Mouse (Mus musculus) layer of hippocampus, postnatal 14 days (tissue): ENCODE measurements around the gene Zcchc14. TPM values are rescaled to one million over a fixed set of nuclear protein-coding genes. Genes with fewer than 3 reads are reported as not detected.
"Not testable (repeated sequence)": the region's sequence is repeated elsewhere in the genome, so short reads cannot be mapped to it uniquely, and the experiment has no call there.

Experiments
- DNase-seq, 2 experiments: peaks; one replicate each; pipeline ENCODE4 v3.0.0; 2021 to 2022; ENCODE audit warnings: low spot score in 2 of 2, mixed read lengths in 1 of 2
- total RNA-seq, 2 experiments: library from RNA; stranded (reverse); gene quantifications; 2 replicates each; pipeline ENCODE4 v1.2.3; 2021

Gene Zcchc14
- total RNA-seq, 2 experiments from 2014 or later, result 78.1 to 83.0 TPM

DNA sequence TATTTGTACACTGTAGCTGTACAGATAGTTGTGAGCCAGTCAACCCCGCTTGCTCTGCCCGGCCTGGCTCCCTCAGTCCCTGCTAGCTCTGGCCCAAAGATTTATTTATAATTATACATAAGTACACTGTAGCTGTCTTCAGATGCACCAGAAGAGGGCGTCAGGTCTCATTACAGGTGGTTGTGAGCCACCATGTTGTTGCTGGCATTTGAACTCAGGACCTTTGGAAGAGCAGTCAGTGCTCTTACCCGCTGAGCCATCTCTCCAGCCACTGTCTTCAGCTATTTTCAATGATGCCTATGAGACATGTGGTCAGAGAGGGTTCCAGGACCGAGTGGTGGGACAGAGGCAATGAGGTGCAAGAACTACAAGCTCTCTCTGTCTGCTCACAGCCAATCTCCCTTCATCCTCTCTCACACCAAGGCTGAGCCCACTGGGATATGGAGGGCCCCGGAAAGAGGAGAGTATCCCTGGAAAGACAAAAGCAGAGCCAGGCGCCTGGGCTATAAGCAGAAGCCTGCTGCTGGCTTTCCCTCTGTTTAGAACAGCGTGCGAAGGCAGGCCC, 15.3 kb upstream of the Zcchc14 start:
- DNase-seq, result not testable (repeated sequence)

DNA sequence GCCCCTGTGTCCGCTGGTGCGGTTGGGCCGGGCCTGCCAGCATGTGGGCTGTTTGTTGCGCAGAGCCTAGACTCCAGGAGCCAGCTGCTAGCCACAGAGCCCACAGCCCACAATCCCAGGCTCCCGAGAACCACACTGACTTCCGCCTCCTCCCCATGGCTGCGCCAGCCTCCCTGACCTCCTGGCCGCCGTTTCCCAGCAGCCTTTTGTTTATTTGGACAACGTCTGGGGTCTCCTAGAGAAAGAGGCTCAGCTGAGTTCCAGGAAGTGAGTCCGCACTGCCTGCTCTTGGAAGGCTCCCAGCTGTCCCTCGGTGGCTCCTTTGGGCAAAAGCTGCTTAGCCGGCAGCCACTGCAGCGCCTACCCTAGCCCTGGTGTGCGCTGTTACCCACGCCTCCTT, 12.6 kb upstream of the Zcchc14 start:
- DNase-seq, result no peak

DNA sequence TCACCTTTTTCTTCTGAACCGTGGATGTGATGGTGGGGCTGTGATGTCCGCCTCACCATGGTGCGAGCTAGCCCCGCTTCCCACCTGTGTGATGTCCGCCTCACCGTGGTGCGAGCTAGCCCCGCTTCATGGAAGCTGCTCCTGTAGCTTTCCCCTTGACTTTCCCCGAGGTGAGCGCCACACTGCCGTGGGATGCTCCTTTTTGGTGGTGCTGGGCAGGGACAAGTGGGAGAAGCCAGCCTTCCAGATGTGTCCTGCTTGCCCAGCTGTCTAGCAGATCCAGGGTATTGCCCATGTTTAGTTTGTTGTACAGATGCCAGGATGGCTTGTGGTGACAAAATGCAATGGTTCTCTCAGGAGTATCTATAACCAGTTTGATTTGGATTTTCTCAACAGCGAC, 10.4 kb upstream of the Zcchc14 start:
- no peak for DNase-seq

DNA sequence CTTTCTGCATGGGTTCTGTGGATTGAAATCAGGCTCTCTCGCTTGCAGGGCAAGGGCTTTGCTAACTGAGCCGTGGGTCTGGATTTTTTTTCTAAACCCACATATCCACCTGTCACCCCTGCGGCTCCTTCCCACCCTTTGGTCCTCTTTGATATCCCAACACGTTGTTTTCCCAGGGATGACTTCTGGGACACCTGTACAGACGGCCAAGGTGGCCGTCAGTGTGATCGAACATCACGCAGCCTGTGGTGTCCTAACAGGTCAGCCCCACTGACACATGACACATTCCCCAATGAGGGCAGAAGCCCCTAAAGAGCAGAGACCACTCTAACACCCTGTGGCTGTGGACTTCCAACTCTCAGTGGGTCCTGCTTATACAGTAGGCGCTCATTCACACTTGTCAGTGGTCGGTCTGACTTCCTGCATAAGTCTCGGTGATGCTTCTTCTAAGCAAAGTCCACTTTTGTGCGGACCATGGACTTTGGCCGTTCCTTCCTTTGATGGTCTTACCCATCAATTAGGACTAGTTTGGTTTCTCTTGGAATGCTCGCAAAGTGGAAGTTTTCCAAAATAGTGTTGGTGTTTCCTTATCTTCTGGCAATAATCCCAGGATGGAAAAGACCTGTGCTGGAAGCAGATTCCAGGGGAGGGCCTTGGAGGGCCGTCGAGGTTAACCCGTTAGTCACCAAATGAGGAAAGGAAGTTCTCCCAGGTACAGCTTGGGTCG, 9.1 kb upstream of the Zcchc14 start:
- no peak for DNase-seq

DNA sequence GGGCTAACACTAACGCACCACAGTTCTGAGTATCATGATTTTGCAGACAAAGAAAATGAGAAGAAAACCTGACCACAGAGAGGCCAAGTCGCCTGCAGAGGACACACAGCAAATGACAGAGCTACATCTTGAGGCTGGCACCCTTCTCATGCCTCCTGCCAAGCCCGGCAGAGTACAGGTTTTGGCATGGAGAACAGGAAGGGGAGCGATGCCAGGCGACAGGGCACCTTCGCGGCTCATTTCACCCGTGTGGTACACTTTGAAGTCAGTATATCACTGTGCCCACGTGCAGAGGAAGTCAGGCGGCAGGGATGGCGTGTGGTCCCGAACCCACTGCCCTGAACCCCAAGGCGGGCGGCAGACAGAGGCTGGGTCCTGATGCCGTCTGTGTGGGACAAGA, 7.9 kb upstream of the Zcchc14 start:
- no peak for DNase-seq

DNA sequence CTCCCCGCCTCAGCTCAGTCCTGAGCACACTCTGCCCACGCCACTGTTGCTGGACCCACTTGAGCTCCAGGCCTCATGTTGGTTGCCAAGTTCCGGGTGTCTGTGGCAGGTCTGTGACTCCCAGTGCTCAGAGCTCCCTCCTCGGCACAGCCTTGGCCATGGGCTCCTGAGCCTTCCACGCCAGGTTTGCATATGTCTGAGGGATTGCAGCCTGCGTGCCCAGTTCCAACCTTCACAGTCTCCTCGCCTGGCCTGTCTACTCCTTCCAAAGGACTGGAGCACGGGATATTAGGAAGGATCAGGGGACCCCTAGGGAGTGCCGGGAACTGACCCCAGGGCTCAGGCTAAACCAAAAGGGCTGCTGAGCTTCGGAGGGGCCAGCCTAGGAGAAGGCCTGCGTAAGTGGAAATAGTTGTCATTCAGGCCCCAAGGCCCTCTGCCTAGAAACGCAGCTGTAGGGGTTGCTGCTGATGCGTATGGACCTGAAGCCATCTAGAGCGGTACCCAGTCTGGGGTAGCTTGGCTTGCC, 2.3 kb upstream of the Zcchc14 start:
- DNase-seq, result no peak

DNA sequence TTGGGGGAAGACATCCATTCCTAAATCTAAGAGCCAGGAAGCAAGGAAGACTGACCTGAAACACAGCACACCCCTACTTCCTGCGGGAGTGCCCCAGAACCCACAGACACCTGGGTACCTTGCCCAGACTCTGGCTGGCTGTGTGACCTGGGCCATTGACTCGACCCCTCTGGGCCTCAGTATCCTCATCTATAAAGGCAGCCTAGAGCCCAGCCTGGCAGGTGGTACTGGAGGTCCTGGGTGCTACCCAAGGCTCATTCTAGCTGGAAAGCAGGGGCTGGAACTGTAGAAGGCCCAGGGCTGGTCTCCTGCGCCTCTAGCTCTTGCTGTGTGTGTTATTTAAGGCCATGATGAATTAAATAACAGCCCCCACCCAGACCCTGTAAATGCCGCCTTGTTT, 1.4 kb upstream of the Zcchc14 start:
- no peak for DNase-seq

DNA sequence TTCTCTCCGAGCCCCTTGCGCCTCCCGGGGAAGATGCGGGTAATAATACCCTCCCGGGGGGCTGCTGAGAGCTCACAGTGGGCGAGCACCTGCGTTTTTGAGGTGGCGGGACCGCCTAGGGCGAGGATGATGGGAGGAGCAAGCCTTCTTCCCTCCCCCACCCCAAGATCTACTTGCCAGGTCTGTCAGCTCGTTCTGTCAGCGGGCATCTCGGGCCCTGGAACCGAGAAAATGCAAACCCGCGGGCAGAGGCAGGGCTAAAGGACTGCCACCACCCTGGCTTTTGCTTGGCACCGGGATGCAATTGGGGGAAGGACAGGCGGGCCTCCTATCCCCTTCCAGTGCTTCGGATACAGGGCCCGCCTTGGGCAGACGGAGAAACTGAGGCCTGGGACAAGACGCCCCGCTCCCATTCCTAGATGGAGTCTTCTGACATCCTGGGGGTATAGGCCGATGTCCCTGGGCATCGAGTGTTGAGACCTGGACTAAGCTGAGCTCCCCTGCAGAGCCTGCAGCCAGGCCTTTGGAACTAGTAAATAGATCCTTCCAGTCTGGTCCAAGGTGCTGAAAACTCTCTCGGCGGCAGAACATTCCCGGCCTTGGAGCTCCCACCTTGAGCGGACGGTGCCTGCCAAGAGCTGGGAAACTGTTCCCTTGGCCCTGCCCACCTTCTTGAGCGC, 779 bp upstream of the Zcchc14 start:
- DNase-seq, result no peak

DNA sequence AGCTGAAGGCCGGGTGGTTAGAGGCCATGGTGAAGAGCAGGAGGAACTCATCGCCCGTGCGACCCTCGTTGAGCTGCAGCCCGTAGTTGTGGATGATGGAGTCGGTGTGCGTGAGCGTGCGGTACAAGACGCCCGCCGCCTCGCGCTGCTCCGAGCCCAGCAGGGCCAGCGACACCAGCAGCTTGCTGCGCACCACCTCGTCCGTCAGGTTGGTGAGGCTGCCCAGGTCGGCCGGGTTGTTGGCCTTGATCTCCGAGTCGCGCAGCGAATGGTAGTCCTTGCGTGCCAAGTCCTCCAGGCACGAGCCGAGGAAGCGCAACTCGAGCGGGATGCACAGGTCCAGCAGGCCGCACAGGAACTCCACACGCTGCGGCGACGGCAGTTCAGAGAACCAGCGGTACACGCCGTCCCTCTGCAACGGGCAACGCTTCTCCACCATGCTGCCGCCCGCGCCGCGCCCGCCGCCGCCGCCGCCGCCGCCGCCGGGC, 783 bp downstream of the Zcchc14 start:
- DNase-seq, result peak; percentile 47 to 63

DNA sequence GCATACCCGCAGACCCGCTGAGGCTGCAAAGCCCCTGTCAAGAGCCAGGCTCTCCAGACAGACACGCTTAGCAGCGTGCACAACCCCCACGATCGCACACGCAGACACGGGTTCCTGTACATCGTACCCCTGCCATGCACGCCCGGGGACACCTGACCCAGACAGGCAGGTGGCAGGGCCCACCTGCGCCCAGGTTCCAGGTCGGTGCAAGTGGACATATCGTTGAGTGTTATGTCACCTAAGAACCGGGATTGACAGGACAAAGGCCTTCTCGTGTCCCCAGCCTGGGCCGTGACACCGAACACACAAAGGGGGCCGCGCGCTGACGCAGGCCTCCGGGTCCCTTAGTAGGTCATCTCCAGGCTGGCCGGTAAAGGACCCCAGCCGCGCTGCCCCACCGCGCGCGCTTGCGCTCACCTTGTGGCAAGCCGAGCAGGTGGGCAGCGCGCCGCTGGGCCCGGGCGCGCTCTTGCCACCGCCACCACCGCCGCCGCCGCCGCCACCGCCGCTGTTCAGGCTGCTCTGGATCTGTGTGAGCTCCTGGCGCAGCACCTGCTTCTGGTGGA, 1.3 kb downstream of the Zcchc14 start:
- DNase-seq, result no peak

DNA sequence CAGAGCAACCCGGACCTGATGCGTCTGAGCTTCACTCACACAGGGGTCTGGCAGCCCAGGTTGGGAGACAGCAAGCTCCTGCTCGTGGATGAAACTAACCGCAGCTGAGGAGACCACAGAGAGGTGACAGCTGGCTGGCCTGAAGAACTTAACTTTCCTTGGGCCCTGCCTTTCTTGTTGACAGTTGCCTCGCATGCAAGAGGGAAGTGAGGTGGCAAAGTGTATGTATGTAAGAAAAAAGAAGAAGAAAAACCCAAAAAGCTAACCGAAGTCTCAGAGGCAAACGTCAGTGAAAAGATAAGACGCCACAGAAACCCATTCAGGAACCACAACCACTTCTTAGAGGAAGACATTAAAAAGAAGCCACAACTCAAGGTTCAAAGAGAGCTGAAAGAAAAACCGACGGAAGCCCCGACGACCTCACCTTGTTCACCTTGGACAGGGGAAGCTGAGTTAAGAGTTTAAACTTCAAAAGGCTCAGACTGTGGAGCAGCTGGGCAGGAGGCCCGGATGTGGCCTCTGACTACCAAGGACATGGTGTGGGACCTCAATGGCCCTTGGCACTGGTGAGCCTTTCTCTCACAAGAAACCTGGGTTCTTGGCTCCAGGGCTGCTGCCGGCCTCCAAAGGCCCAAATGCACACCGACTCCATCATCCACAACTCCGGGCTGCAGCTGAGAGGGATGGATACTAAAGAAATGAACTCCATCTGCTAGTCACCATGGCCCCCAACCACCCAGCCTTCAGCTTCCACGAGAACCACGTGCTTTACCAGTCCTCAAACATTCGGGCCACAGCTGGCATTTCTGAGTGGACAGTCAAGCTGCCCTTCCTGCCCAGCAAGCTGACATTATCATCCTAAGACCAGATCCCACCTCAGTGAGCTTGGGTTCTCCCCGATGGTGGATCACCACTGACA, 2.1 kb downstream of the Zcchc14 start:
- DNase-seq, result no peak

DNA sequence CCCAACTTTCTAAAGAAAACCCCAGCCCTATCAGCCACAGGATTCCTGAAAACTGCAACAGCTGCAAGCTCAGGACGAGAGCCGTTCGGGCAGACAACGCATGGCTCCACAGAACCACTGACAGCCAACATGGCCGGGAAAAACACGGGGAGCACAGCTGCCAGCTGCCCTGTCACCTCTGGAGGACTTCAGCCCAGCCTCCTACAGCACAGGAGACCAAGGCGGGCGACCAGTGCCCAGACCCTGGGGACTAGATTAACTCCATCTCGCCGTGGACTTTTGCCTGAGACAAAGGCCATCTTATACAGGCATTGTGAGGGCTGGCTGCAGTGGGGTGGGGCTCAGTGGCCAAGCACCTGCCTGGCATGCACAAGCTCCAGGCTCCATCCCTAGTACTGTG, 2.8 kb downstream of the Zcchc14 start:
- no peak for DNase-seq

DNA sequence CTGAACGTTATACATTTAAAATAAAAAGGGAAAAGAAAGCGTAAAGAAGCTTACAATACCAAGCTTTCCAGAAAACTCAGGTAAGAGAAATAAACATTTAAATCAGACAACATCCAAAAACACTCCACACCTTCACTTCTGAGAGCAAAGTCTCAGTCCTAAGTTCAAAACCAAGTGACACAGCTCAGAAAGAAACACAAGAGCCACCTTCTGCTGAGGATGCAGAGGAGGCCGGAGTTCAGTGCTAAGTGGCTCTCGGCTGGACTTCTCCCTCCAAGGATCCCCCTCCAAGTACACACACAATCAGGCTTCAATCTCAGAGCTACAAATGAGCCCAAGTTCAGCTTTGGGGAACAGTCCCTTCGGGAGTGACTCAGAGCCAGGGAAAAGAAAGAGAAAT, 3.3 kb downstream of the Zcchc14 start:
- no peak for DNase-seq

DNA sequence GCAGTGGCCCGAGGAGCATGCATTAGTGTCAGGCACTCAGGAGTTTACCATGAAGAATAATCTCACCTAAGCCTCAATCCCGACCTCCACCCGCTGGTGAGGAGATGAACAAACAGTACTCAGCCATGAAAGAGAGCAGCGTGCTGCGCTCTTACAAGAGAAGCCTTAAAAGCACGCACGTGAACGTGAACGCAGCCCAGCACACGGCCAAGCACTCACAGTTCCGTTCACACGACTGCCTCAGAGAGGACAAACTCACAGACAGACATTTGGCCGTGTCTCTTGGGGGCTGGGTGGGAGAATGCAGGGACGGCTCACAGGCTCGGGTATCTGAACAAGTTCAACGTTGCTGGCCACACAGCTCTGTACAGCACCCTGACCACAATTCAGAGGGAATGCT, 4.2 kb downstream of the Zcchc14 start:
- no peak for DNase-seq

DNA sequence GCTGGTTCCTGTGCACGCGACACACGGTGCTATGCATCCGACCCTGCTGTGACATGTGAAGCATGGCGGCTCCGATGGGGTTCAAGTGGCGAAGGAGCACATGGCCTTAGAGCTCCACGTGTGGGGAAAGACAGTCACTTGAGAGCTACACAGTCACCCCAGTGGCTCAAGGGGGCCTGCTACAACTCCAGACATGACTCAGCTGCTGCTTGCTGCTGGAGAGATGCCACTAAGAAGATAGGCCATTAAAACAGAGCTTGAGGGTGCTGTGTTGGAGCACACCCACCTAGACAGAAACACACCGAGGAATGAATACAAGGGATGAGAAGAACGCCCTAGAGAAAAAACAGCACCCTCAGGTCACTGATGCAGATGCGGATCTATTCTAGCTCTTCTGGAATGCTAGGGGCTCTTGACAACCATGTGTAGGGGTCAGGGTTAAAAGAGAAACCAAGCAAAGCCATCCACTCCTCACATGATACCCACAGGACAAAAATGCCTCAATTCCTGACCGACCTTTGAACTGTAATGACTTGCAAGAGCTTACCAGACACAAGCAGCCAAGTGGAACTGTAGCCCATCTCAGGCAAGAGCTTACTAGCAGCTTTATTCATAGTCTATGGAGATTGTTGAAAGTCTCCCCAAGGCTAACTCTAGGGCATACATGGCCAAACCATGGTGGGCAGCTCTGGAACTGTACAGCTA, 5.0 kb downstream of the Zcchc14 start:
- DNase-seq, result no peak

DNA sequence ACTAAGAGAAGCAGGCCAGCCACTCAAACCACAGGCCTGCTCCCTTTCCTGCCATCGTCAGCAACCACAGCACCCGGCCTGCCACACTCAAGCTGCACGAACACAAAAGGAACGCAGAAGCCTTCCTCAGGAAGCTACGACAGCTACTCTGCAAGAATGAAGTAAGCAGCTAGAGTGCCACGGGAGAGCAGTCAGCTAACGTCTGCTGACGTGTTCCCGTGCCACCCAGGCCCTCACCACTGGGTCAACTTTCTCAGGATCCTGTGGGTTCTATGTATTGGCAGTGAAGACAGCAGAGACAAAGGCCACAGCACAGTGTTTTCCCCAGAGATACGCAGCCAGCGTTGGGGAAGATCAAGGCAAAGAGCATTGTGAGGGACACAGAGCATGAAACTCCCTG, 9.3 kb downstream of the Zcchc14 start:
- DNase-seq, result no peak

DNA sequence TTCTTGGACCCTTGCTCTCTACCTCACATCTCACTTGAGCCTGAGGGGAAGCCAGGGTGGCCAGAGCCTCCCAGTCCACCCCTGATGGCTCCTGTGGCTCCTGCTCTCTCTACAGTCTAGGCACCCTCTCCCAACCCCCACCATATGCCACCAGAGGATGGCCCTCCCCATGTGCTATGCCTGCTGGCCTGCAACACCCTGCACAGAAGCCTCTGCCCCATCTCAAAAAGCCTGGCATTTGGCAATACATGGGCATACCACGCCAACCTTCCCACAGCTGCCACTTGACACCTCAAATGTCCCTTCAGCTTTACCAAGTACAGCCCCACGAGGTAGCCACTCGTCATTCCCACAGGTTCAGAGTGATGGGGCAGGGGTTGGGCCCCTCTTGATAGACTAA, 9.9 kb downstream of the Zcchc14 start:
- DNase-seq, result no peak

DNA sequence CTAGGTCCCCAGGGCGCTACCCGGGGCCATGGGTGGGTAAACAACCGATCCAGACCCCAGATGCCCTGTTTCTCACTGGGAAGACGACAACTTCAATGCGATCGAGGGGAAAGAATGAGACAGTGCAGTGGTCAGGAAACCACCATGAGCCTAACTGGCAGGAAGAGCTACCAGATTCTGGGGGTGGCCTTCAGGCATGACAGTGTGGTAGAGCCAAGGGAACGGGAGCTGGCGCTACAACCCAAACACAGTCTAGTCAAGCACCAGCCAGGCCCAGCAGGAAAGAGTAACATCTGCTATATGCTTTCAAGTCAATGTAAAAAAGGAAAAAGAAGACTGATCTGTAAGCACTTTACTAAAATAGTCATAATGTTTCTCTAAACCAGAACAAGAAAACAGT, 16.5 kb downstream of the Zcchc14 start:
- DNase-seq, result no peak

DNA sequence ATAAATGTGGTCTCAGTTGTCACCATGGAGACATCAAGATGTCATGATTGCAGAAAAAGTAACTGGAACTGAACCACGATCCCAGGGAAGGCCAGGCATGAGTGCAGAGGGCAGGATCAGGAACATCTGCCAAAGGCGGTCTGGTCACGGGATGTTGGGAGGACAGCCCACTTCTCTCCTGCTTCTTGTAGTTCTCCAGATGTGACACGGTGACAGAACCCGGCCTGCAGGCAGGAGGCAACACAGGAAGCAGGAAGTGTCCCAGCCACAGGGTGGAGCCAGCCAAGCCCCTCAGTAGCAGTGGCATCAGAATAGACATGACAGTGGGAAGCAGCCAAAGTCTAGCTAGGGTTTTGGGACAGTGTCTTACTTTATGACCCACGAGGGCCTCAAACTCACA, 17.2 kb downstream of the Zcchc14 start:
- DNase-seq, result no peak

DNA sequence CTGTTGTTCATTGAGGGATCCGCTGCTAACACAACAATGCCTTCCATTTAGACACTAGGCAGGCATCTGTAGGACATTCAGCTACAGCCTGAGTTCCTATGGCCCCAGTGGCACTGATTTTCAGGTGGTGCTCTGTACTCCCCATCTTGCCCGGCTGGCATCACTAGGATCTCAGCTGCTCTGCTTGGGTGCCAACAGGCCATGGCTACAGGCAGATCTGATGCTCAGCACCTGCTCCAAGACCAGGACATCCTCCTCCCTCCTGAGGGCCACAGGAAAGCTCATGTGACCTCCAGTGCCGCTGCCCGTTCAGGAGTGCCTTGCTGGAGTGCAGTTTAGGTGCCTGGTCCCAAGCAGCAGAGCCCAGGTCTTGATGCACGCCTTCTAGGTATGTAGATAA, 20.3 kb downstream of the Zcchc14 start:
- no peak for DNase-seq
